Mouse (Mus musculus) bone marrow, adult 2 months (tissue): ENCODE data around the gene Tubgcp2. TPM values are rescaled to one million over a fixed set of nuclear protein-coding genes. Genes with fewer than 3 reads are reported as not detected.

Source experiments
- H3K27ac ChIP-seq: fragments of 200-500 bp; 2 replicates; pipeline ENCODE4 v1.5.1; 2012; ENCODE audit warnings: low read depth, mild to moderate bottlenecking, control low read depth, inconsistent platforms, low read length; ENCODE audit not compliant: control insufficient read depth, poor library complexity, insufficient read depth
- H3K4me1 ChIP-seq: fragments of 200-500 bp; 2 replicates; pipeline ENCODE4 v1.6.1; 2011; ENCODE audit warnings: low read length; ENCODE audit not compliant: control insufficient read depth, insufficient read depth
- H3K4me3 ChIP-seq: fragments of 200-500 bp; replicated peaks from 2 replicates; pipeline ENCODE3; 2011; ENCODE audit warnings: mild to moderate bottlenecking, low read depth, low read length, control low read depth; ENCODE audit not compliant: control insufficient read depth
- CTCF ChIP-seq: fragments of 200-500 bp; IDR thresholded peaks from 2 replicates; pipeline ENCODE4 v1.5.1; 2011; ENCODE audit warnings: low read length, control low read depth; ENCODE audit not compliant: control insufficient read depth, insufficient read depth
- POLR2A ChIP-seq: fragments of 200-500 bp; IDR thresholded peaks from 2 replicates; pipeline ENCODE4 v1.6.1; 2011; ENCODE audit warnings: low read depth, mild to moderate bottlenecking, control low read depth, low read length, borderline replicate concordance; ENCODE audit not compliant: control insufficient read depth
- WGBS: fragments of 180-500 bp; shearing (Covaris S2); methylation state at CpG from one replicate; pipeline ENCODE4 v1.1.7; 2018; 5-methylcytosine and 5-hydroxymethylcytosine counted together
- polyA plus RNA-seq: library from polyadenylated mRNA; stranded (reverse); fragments of >200 nt; gene quantifications from 2 replicates; pipeline ENCODE4 v1.2.4, GENCODE M21; 2011; ENCODE audit warnings: low replicate concordance; ENCODE audit not compliant: missing spikeins, insufficient read depth, insufficient read length

The Tubgcp2 gene
- polyA plus RNA-seq, 1 experiment = 17.5 TPM

DNA sequence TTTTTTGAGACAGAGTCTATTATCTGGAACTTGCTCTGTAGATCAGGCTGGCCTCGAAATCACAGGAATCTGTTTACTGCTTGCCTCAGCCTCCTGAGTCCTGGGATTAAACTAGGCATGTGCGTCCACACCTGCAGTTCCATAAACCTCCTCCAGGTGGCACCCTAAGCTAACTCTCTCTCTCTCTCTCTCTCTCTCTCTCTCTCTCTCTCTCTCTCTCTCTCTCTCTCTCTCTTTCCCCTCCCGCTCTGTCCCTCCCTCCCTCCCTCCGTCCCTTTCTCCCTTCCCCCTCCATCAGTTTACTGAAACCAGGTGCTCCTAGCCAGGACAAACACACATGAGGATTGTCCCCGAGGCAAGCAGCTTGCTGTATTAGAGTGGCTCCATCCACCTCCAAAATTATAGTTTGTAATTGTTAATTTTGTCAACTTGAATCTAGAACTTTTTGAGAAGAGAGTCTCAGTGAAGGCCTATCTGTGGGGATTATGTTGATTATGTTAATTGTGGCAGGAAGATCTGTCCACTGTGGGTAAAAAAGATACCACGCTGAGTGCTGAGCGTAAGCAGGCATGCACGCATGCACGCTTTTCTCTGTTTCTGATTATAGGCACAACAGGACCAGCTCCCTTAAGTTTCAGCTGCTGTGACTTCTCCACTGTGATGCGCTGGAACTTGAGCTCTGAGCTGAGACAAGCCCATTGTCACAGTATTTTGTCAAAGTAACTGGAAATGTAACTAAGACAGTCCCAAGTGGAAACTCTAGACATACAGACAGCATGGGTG lies 66.9 kb downstream of the Tubgcp2 start:
- Histone ChIP-seq H3K27ac (no peak overlapping the region), H3K4me1 (peaks cover 14% of the 10 kb centered on the region), H3K4me3 (no peak overlapping the region)
- WGBS = 41% methylated on average over 10 of the region's 10 CpGs
- no peak for TF ChIP-seq POLR2A
- peak; percentile 68 for TF ChIP-seq CTCF

DNA sequence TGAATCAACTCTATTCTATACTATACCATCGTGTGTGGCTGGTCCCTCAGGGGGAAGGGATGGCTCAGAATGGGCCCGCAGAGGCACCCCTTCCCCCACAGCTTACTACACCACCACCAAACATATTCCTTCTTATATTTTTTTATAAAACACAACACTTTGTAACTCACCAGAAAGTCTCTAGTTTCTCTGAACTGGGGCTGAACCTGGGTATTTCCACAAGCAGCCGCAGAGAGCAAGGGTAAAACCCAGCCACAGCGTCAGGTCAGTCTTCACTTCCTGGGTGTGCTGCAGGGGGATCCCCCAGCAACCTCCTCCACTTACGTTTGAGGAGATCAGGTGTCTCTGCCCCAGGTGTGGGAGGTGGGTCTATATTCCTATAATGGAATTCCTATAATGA lies 68.0 kb downstream of the Tubgcp2 start:
- Histone ChIP-seq H3K27ac (no peak overlapping the region), H3K4me3 (no peak overlapping the region), H3K4me1 (peaks cover 11% of the 10 kb centered on the region; the same call in 1 of the 2 replicates)
- TF ChIP-seq CTCF (no peak), POLR2A (no peak)
- WGBS = 48% methylated on average over 5 of the region's 5 CpGs

DNA sequence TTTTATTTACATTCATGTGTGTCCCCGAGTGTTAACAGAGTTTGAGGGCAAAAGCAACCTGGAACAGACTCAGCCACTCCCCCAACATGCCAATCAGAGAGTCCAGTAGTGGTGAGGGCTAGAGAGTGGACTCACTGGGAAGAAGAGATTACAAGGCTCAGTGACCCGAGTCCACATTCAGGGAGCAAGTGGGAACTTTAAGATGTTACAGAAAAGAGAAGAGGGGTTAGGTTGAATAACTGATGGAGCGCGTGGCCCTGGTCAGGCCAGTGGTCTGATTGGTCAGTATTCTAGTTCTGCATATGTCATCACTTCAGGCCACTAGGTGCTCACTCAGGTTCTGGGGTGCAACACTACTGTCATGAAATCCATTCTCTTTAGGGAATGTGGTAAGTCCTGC lies 69.3 kb downstream of the Tubgcp2 start:
- H3K27ac ChIP-seq = no peak overlapping the region
- TF ChIP-seq CTCF = no peak
- no peak for TF ChIP-seq POLR2A
- no peak overlapping the region for H3K4me3 ChIP-seq
- 53% methylated on average over 4 of the region's 4 CpGs for WGBS
- peaks cover 8% of the 10 kb centered on the region; the same call in 1 of the 2 replicates for H3K4me1 ChIP-seq

DNA sequence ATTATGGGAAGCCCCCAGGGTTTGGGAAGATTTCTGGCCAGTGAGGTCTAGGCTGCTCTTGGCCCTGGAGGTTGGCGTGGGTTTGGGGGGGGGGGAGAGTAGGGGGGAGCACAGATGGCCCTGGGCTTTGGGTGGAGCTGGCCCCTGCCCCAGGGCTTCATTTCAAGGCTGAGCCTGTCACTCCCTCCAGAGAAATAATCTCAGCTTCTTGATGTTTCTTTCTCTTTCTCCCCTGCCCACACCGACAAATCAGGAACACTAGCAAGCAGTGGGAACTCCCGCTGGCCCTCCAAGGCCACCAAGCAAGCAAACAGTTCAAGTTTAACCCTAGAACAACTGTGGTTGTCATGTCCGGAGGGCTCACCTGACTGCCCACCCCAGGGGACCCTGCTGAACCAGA lies 72.7 kb downstream of the Tubgcp2 start:
- Histone ChIP-seq H3K4me1 (no peaks in the 10 kb centered on the region), H3K27ac (no peak overlapping the region), H3K4me3 (no peak overlapping the region)
- no peak for TF ChIP-seq POLR2A
- no peak for TF ChIP-seq CTCF
- WGBS = 74% methylated on average over 4 of the region's 4 CpGs

DNA sequence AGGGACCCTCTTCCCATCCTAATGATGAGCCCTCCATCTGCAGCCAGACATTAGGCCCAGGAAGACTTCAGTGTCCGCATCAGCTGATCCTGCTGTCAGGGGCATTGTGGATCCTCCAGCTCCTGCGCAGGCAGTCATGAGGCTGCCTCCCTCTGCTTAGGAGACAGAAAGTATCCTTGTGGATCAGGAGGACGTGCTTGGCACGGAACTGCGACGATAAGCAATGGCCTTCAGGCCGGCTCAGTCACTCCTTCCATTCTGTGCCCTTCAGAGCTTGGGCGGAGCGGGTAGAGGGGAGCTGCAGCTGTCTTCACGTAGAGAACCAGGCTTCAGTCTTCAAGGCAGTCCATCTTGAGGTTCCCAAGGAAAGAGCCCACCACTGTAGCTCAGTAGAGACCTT lies 75.3 kb downstream of the Tubgcp2 start:
- Histone ChIP-seq H3K4me3 (no peak overlapping the region), H3K27ac (no peak overlapping the region), H3K4me1 (no peaks in the 10 kb centered on the region; the same call in 1 of the 2 replicates)
- no peak for TF ChIP-seq POLR2A
- TF ChIP-seq CTCF = no peak
- 81% methylated on average over 10 of the region's 10 CpGs for WGBS

DNA sequence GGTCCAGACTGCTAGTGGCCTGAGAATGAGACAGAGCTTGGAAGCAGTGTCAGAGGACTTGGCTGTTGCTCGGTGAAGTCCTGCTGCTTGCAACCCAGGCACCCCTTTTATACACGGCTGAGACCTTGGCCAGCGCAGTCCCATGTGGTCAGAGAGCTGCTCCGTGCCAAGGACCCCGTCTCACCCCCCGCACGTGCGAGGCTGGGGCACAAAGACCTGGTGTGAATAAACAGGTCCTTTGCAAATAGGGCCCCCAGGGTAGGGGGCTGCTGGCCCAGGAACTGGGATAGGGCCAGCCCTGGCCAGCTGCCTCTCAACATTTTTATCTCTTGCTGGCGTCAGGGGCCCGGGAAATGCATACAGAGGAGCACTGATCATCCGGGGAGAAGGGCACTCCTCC lies 78.5 kb downstream of the Tubgcp2 start:
- WGBS = 48% methylated on average over 11 of the region's 11 CpGs
- no peak overlapping the region for H3K27ac ChIP-seq
- H3K4me3 ChIP-seq = no peak overlapping the region
- no peak for TF ChIP-seq POLR2A
- no peak for TF ChIP-seq CTCF
- H3K4me1 ChIP-seq = no peaks in the 10 kb centered on the region; the same call in 1 of the 2 replicates

DNA sequence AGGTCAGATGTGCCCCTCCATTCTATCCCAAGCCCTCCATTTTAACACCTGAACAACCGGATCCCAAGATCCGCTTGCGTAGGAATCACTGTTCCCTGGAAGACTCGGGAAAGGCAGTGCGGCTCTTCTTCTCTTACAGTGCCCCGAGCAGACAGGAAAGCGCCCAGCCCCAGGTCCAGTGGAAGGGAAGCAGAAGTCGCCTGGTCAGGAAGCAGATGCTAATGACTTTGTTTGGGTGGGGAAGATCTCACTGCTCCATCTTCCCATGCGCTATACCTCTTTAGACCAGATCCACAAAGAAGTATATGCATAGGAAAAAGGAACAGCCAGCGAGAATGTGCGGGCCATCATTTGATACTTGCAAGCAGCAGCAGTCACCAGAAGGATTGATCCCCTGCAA lies 79.0 kb downstream of the Tubgcp2 start:
- TF ChIP-seq CTCF (no peak), POLR2A (no peak)
- Histone ChIP-seq H3K27ac (no peak overlapping the region), H3K4me3 (no peak overlapping the region), H3K4me1 (no peaks in the 10 kb centered on the region; the same call in 1 of the 2 replicates)
- 6% methylated on average over 11 of the region's 11 CpGs for WGBS

DNA sequence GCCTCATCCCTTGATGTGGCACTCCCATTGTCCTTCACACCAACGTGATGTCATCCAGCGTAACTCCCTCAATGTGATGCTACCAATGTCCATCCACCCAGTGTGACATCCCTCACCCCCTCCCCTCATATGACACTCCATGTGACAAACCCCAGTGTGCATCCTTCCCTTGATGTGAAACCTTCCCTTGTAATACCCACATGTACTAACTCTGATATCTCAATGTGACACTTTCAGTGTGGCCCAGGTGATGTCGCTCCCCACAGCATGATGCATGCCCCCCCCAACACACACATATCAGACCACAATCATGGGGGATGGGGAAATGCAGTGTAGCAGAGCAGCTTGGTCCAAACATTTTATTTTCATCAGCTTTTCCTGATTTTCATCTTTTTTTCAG lies 79.8 kb downstream of the Tubgcp2 start:
- TF ChIP-seq CTCF (no peak), POLR2A (no peak)
- Histone ChIP-seq H3K4me1 (no peaks in the 10 kb centered on the region; the same call in 1 of the 2 replicates), H3K4me3 (no peak overlapping the region), H3K27ac (no peak overlapping the region)
- 84% methylated on average over 3 of the region's 3 CpGs for WGBS

DNA sequence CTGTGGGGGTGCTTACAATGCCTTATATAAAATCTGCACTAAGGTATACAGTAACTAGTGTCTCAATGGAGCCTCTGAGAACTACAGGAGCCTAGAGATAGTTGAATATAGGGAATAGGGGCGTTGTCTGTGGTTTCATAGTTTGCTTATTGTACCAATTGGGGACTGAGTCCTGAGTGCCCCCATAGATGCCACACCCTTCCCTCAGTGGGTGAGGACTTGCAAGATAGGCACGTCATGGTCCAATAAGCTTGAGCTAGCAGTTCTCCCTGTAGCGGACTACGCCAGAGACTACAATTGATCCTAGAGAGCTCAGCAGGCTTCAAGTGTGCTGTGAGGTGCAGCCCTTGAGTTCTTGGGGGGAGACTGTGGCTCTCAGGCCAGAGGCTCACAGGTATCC lies 81.0 kb downstream of the Tubgcp2 start:
- no peak for TF ChIP-seq POLR2A
- TF ChIP-seq CTCF = no peak
- no peak overlapping the region for H3K4me3 ChIP-seq
- no peak overlapping the region for H3K27ac ChIP-seq
- WGBS = 70% methylated on average over 4 of the region's 4 CpGs
- no peaks in the 10 kb centered on the region; the same call in 1 of the 2 replicates for H3K4me1 ChIP-seq
